Comparison of ENCODE assay signal across 7 mouse cellular contexts in genomic region chr12:99011161-99011861, GRCm38 (mm10).
A peak's percentile ranks its signal among the peaks of the same experiment; 100 is the strongest.
DNase-seq lines count a peak whose midpoint lies in the region; ATAC-seq lines count a peak whose summit lies in the region.

No protein-coding gene starts in this region.

- no peaks in the 10 kb centered on the region for H3K36me3 ChIP-seq in hindbrain, embryonic 14.5 days (replicated peaks; ENCODE audit: control insufficient read depth, insufficient read depth)

- H3K9me3 ChIP-seq in hindbrain, embryonic 14.5 days (ENCODE audit: control insufficient read depth, low read length), result no peaks in the 10 kb centered on the region

- DNase-seq in layer of hippocampus, postnatal 10 days (ENCODE audit: low spot score in 2 of 2), result peak; percentile 48 to 67
- no peak for DNase-seq in layer of hippocampus, adult 18-20 months (ENCODE audit: low spot score in 2 of 2)
- peak; percentile 86 for DNase-seq in embryo, embryonic 11 days
- DNase-seq in hindbrain, embryonic 14.5 days (ENCODE audit: low spot score), result peak; percentile 75
- DNase-seq in retina, embryonic 14.5 days (ENCODE audit: low spot score), result peak; percentile 76
- no peak for DNase-seq in gastrocnemius, adult 8-10 months (ENCODE audit: low spot score in 2 of 2)
- DNase-seq in ovary, postnatal 10 days (ENCODE audit: low spot score), result no peak

- no peak overlapping the region for H3K9ac ChIP-seq in hindbrain, embryonic 14.5 days

- peak overlapping the region; percentile 52 for H3K27ac ChIP-seq in hindbrain, embryonic 14.5 days

- H3K4me2 ChIP-seq in hindbrain, embryonic 14.5 days (replicated peaks), result peak overlapping the region; percentile 38

- WGBS in hindbrain, embryonic 14.5 days, result 2% methylated on average over 22 of the region's 22 CpGs

- H3K27me3 ChIP-seq in hindbrain, embryonic 14.5 days (ENCODE audit: control insufficient read depth, insufficient read depth, low read length), result no peaks in the 10 kb centered on the region

- ATAC-seq in hindbrain, embryonic 14.5 days (ENCODE audit: low FRiP score), result peak; percentile 91

- no peak overlapping the region for H3K4me3 ChIP-seq in hindbrain, embryonic 14.5 days (replicated peaks; ENCODE audit: low read length)

- peaks cover 26% of the 10 kb centered on the region for H3K4me1 ChIP-seq in hindbrain, embryonic 14.5 days (replicated peaks; ENCODE audit: control insufficient read depth, insufficient read depth, low read length)

Comparison
In these comparisons a context has a peak if more than half of its experiments do, and no peak if none do; other contexts are left out.
1. DNase-seq: peak in layer of hippocampus, postnatal 10 days (2 of 2), embryo, embryonic 11 days (single experiment), hindbrain, embryonic 14.5 days (single experiment) and retina, embryonic 14.5 days (single experiment); none in layer of hippocampus, adult 18-20 months (0 of 2), gastrocnemius, adult 8-10 months (0 of 2) and ovary, postnatal 10 days (single experiment).